Mouse (Mus musculus): ENCODE data around the gene Traf7. TPM values are rescaled to one million over a fixed set of nuclear protein-coding genes. Genes with fewer than 3 reads are reported as not detected.

Traf7 gene
- total RNA-seq (2023): 100 to 1,000 TPM; 132 to 134 TPM

GRCm38 (mm10) chr17:24527723-24528559 lies at the start of gene Traf7:
Gene Traf7, minus strand, starts transcription at chr17:24527938.

DNA sequence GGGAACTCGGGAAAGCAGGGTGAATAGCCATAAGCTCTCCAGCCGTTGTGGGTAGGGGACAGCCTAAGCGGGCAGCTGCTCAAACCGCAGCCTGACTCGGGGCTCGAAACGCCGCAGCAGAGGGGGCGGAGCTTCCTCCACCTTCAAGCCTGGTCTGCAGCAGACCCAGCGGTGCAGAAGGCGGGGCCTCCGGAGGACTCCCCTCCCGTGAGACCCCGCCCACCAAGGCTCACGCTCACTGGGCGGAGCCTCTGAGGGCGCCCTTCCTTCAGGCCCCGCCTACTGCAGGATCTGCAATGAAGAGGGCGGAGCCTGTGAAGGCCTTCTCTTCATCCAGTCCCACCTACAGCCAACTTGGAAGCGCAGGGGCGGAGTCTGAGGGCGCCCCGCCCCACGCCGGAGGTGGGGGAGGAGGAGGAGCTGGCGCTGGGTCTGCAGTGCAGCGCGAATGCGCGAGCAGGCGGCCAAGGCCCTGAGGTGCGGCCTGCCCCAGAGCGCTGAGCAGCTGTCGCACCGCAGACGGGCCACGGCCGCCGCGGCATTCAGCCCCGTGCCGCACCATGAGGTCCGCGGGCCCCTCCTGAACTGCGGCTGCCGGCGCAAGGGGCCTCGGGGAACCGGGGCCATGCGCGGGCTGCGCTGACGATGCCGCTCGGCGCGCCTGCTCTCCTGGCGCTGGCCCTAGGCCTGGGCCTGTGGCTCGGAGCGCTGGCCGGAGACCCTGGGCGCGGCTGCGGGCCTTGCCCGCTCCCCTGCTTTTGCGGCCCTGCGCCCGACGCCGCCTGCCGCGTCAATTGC lies 22.1 kb upstream of the Traf7 start, which contains the start of gene Pkd1:
Gene Pkd1 (plus strand): TSS at position 217 of the 798 bp plus-strand sequence.

GRCm38 (mm10) chr17:24534160-24534718 lies 6.5 kb upstream of the Traf7 start, which contains the start of gene Rab26:
Gene Rab26, minus strand, starts transcription at chr17:24534210.

DNA sequence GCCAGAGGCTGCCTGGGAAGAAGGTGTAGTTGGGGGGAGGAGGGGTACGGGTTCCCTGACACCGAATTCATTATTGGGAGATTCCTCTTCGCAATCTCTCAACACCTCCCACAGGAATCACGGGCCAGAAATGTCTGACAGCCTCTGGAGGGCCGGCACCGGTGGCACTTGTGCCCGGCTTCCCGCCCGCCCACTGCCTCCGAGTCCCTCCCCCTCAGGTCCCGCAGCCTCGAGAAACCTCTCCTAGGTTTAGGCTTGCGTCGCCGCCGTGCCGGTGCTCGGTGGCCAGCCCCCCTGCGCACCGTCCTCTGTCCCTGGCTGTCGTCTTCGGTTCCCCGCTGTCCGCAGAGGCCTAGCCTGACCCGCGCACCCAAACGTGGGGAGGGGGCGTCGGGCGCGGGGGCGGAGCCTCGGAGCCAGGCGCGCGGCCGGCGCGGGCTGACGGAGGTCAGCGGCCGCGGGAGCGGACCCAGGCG lies 39.5 kb downstream of the Traf7 start, which contains the start of gene Caskin1:
Gene Caskin1 (plus strand): TSS at position 416 of the 476 bp plus-strand sequence.

DNA sequence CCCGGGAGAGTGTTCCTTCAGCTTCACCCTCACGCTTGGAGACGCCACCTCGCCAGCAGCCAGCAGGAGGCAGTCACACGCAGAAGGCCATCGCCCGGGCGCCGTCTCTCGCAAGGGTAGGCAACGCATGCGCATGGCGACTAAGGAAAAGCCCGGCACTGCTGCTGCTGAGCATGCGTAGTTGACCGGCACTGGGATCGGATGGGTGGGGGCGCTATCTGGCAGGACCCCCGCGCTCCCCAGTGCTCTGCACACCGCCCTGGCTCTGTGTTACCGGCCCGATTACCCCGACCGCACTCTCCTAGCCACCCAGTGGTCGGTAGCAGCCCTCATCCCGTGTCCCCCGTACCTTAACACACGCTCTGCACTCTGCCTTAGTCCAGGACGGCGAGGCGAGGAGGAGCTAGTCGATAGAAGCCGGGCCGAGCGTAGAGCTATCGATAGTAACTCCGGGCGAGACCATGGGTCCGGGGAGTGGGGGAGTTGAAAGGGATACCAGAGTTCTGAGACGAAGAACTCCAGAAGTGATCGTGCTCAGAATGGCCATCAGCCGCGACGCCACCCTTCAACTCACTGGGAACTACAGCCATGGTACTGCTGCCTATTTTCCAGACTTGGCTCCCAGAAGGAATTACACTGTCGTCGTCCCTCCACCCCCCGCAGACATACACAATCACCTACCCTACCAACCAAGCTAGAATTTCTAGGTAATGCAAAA lies 48.9 kb downstream of the Traf7 start, which contains the start of gene Mlst8:
Gene Mlst8 (minus strand): TSS at position 416 of the 718 bp plus-strand sequence.

GRCm38 (mm10) chr17:24473612-24474275 lies 54.0 kb downstream of the Traf7 start, which contains the start of gene Bricd5:
Gene Bricd5, plus strand, starts transcription at chr17:24473884.

DNA sequence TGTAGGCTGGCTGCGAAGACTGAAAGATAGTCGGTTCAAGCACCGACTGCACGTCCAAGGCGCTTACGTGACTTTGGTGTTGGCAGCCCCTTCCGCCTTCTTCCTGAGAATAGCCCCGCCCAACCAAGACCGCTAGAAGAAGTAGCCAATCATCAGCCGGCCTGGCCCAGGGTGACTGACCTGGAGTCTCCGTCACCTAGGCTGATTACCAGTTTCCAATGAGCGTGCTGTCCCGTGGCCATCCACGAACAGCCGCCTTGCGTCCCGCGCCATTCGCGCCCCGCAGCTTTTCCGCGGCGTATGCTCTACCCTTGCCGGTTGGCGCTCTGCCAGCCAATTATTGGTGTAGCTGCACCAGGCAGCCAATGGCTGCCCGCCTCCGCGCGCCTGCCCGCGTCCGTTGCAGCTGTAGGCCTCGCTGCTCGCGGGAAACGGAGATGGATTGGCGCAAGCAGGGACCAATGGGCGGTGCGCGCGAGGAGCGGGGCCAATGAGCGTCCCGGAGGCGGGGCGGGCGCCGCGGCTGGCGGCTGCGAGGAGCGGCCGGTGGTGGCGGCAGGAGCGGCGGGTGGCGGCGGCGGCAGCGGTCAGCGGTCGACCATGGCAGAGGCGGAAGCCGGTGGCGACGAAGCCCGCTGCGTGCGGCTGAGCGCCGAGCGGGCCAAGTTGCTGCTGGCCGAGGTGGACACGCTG lies 57.7 kb downstream of the Traf7 start, which contains the start of the genes E4f1 and Pgp:
Gene E4f1 (minus strand): TSS at position 404 of the 693 bp plus-strand sequence.
Gene Pgp (plus strand): TSS at position 483 of the 693 bp plus-strand sequence.

Other genes with a start within 250 kb of the Traf7 start
- under 1 TPM in 1 of 2 experiments, not detected in 1; 0.07 TPM for gene Abca17, start 176.9 kb downstream of the Traf7 start, total RNA-seq (2023)
- gene Abca3, start 176.0 kb downstream of the Traf7 start, total RNA-seq (2023): 10 to 100 TPM; 37.7 to 42.7 TPM
- gene Rnps1, start 113.4 kb downstream of the Traf7 start, total RNA-seq (2023): 10 to 100 TPM; 61.6 to 70.5 TPM
- gene Eci1, start 101.3 kb downstream of the Traf7 start, total RNA-seq (2023): 10 to 100 TPM; 11.5 to 14.1 TPM
- 1 to 10 TPM; 2.0 to 2.3 TPM for gene Dnase1l2, start 84.8 kb downstream of the Traf7 start, total RNA-seq (2023)
- 10 to 100 TPM; 31.8 to 42.2 TPM for gene E4f1, start 57.6 kb downstream of the Traf7 start, total RNA-seq (2023)
- gene Pgp, start 57.5 kb downstream of the Traf7 start, total RNA-seq (2023): 10 to 100 TPM; 24.7 to 26.6 TPM
- not detected for gene Bricd5, start 54.1 kb downstream of the Traf7 start, total RNA-seq (2023)
- 10 to 100 TPM; 42.8 to 46.1 TPM for gene Mlst8, start 48.9 kb downstream of the Traf7 start, total RNA-seq (2023)
- gene Caskin1, start 39.3 kb downstream of the Traf7 start, total RNA-seq (2023): not detected
- gene Rab26, start 6.3 kb upstream of the Traf7 start, total RNA-seq (2023): 1 to 10 TPM in 1 of 2 experiments, under 1 TPM in 1; 0.95 to 1.1 TPM
- 10 to 100 TPM; 16.1 to 22.7 TPM for gene Pkd1, start 21.9 kb upstream of the Traf7 start, total RNA-seq (2023)
- gene Tsc2, start 104.7 kb upstream of the Traf7 start, total RNA-seq (2023): 10 to 100 TPM; 54.4 to 55.6 TPM
- gene Nthl1, start 104.7 kb upstream of the Traf7 start, total RNA-seq (2023): 1 to 10 TPM; 1.3 to 2.5 TPM
- 1 to 10 TPM; 2.1 to 3.1 TPM for gene Slc9a3r2, start 122.4 kb upstream of the Traf7 start, total RNA-seq (2023)
- gene Npw, start 130.5 kb upstream of the Traf7 start, total RNA-seq (2023): not detected
- gene Zfp598, start 141.7 kb upstream of the Traf7 start, total RNA-seq (2023): 10 to 100 TPM; 27.1 to 28.0 TPM
- gene Syngr3, start 162.0 kb upstream of the Traf7 start, total RNA-seq (2023): not detected
- 1 to 10 TPM; 7.6 to 9.4 TPM for gene Gfer, start 168.2 kb upstream of the Traf7 start, total RNA-seq (2023)
- gene Noxo1, start 168.3 kb upstream of the Traf7 start, total RNA-seq (2023): 1 to 10 TPM; 1.2 to 1.5 TPM
- 10 to 100 TPM; 16.4 to 16.5 TPM for gene Tbl3, start 179.7 kb upstream of the Traf7 start, total RNA-seq (2023)
- not detected for gene Rnf151, start 190.1 kb upstream of the Traf7 start, total RNA-seq (2023)
- 100 to 1,000 TPM; 535 to 536 TPM for gene Rps2, start 190.2 kb upstream of the Traf7 start, total RNA-seq (2023)
- 10 to 100 TPM; 65.0 to 72.7 TPM for gene Ndufb10, start 196.5 kb upstream of the Traf7 start, total RNA-seq (2023)
- gene Rpl3l, start 199.9 kb upstream of the Traf7 start, total RNA-seq (2023): 1 to 10 TPM; 1.9 to 2.1 TPM
- 1,000 to 10,000 TPM; 1,180 to 1,230 TPM for gene Msrb1, start 208.7 kb upstream of the Traf7 start, total RNA-seq (2023)
- not detected for gene Hs3st6, start 225.1 kb upstream of the Traf7 start, total RNA-seq (2023)